Mouse (Mus musculus) lung, adult 18-20 months (tissue): ENCODE data around the gene Gm17334.

Source experiments
- DNase-seq, 2 experiments: peaks; one replicate each; pipeline ENCODE4 v3.0.0; 2022; ENCODE audit warnings: mixed read lengths in 2 of 2

Gm17334 gene

DNA sequence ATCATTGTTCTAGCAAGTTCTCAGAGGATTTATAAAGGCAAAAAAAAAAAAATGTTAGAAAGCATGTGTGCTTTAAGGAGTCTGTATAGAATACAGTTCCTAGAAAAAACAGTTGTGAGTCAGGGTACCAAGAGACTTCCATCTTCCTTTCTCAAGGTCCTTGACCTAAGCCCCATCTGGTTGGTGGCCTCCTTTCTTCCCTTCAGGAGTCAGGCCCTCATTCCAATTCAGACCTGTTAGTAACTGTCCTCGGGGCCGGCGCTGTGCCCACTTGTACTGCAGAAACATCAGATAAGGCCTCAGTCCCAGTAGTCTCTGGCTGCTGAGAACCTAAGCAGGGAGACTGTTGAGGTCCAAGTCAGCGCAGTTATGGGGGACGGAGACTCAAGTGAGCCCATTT, at the start of gene Gm17334:
Gene Gm17334, minus strand, starts transcription at position 101 of the 400 bp plus-strand sequence.
- DNase-seq, result no peak

DNA sequence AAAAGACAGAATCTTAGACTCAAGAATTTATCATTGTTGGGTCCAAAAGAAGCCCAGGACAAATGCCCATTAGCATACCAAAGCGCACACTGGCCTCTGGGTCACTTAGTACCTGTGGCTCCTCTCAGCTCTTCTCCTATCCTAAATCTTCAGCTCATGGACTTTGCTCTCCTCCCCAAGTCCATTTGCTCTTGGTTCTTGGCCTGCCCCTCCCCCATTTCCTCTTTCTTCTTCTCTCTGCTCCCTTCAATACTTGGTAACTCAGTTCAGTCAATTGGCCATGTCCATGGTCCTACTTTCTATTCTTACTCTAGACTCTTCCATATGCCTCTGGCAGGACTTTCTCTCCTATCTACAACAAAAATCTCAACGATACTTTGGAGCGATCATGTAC, 49.0 kb upstream of the Gm17334 start:
- no peak for DNase-seq

DNA sequence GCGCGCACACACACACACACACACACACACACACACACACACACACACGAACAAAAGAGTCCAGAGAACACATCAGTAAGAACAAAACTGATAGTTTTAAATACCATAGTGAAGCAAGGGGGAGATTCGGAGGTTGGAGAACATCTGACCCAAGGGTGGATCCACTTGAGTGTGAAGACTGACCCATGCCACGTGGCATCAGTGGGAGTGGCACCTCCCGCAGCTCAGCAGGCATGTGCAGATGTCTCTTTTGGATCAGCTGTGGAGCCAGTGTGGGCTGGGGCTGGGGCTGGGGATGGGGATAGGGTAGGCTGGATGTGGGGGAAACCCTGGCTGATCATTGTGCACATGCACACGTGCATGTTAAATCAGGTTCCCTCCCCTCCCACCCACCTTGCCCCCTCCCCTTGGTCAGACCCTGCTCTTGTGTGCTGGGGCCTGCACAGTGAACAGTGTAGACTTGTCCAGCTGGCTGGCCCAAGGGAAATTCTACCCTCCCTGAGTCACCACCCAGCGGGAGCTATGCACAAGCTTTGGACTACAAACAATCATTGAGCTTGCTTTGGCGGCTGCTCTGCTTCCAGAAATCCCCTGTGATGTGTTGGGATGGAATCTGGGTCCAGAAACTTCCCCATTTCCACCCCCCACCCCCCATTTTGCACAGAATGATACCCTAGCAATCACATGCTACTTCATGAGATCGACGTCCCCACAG, 48.4 kb upstream of the Gm17334 start:
- no peak for DNase-seq

DNA sequence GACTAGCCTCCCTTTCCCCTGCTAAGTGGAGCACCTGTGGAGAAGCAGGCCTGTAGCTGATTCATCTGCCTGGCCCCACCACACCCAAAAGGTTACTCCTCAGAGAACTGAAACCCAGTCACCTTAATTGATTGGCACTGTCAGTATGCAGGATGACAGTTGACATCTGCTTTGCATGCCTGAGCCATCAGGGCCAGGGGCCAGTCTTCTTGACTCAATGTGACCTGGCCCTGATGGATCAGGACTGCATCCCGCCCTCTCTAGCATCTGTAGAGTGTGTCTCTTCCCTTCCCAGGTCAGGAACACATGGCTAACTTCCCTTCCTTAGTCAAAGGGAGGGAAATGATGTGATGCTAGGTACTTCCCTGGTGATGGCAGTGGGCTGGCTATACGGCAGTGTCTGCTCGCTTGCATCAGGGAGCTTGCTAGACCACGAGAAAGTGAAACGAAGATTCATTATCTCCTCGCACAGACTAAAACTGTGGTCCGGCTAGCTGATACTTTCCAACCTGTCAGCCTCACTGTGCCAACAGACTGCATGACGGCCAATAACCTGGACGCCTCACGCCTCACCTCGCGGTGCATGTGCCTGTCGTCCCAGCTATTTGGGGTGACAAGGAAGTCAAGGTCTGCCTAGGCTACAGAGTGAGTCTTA, 47.7 kb upstream of the Gm17334 start:
- DNase-seq, result no peak

DNA sequence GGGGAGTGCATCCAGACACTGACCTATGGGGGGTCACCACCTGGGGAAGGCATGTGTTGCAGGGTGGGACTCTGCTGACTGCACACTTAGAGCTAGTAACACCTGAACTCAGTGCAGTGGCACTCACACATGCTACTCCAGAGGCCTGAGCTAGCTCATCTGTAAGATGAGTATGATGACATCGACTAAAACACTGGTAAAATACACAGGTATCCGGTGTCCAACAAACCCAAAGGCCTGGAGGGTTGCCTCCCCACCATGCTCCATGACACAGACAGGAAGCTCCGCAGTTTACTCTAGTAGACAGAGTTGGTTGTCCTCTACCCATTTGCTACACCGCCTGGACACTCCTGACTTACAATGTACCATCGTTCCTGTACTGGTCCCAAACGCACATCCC, 46.5 kb upstream of the Gm17334 start:
- no peak for DNase-seq

DNA sequence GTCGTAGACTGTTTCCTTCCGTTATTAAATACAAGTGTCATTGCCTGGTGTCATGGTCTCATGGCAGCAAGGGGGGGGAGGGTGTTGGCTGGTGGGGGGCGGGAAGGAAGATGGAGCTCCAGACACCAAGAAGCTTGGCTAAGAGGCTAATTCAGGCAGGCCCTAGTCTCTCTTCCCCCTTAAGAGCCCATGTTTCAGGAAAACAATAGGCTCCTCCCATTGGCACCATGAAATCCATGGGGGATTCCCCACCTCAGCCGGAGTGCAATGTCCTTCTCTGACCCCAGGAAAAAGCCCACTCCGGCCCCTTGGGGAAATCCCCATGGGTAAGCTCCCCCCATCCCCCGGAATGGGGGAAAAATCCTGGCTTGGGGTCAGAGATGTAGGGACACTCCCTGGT, 45.8 kb upstream of the Gm17334 start:
- peak in 1 of 2 experiments; percentile 56 for DNase-seq

DNA sequence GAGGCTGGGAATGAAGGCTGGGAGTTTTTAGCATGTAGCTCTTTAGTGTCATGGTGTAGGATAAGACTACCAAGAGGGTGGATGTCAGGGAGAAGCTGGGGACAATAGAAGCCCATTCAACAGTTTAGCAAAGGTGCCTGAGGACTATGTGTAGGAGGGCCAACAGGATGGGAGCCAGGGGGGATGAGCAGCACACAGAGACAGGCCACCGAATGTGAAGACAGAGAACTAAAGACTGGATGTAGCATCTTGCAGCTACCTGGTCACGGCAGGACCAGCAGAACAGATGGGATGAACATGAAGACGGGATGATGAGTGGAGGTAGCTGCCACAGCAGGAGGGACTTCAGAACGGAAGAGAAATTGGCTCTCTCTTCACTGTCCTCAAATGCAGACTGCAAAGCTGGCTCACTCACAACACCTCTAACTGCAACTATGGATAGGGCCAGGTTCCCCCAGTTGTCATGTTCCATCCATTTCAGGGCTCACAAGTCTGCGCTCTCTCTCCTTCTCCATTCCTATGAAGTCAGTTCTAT, 43.9 kb upstream of the Gm17334 start:
- no peak for DNase-seq

DNA sequence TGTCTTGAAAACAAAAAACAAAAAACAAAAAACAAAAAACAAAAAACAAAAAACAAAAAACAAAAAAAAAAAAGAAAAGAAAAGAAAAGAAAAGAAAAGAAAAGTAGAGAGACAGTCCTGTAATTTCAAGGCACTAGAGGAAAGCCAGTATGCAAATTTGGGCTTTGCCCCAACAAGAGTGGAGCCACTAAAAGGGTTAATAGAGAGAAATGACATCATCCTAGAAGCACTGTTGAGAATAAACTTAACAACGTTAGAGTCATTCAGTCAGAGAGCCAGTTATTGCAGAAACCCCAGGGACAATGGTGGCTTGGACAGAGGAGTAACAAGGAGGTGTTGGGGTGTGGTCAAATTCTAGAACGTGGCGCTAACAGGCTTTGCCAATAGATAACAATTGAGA, 41.8 kb upstream of the Gm17334 start:
- DNase-seq, result no peak

DNA sequence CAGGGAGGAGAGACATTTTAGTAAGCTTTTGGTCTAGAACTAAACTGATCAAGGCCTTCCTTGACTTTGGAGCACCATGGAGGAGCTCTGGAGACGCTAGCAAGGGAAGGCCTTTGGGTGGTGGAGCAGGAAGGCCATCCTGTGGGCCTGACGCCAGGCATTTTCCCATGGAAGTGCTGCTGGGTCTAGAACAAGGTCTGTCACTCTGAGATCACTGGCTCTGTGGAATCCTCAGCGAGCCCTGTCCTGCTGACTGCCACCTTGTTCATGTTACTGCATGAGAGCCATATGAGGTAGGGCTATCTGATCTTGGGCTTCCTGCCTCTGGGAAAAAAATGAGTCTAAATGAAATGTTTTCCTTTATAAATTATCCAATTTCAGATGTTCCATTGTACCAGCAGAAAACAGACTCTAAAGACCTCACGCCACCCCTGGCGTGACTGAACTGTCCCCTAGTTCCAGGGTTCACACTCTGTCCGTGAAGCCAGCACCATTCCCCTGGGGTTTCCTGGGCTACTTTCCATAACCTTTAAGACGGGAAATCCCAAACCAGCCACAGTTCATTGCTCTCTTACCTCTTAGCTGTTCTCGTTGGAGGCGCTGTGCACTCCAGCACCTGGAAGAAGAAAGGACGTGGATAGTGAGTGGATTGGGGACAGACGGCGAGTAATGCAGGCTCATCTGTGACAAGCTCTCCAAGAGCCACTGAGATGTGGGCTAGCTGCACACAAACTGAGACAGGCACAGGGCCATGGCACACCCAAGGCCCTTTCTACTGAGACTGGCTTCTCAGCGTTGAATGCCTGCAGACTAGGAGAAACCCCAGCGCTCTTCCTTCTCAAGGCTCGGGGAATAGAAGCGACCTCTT, 40.2 kb upstream of the Gm17334 start:
- DNase-seq, result peak in 1 of 2 experiments; percentile 59

DNA sequence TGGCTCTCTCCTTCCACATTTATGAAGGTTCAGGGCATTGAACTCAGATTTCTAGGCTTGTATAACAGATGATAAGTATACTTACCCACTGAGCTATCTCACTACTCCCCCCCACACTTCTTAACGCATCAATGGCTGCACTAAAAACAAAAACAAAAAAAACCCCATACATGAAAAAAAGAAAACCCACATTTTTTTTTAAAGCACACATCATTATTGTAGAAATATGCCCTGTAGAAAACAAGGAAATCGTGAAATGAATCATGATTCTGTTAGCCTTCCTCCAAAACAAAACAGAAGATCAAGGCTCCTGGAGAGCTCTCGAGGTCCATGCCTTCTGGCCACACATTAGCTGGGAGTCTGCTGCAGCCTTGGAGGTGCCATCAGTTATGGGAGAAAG, 38.3 kb upstream of the Gm17334 start:
- DNase-seq, result no peak

DNA sequence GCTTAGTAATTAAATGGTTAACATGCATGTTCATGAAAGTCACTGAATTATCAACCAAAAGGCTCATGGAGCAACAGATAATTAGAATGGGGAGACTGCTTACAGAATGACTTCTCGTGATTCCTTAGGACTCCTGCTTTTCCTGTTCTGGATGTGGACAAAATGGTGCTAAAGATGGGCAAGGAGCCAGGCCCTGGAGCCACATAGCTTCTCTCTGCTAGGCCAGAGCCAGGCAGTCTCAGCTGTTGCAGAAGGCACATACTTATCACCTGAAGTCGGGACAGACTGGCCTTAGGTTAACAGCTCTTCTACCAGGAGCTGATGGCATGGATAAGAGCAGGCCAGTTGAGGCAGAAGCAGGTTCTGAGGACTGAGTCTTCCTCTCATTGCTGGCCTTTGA, 37.8 kb upstream of the Gm17334 start:
- peak in 1 of 2 experiments; percentile 43 for DNase-seq

DNA sequence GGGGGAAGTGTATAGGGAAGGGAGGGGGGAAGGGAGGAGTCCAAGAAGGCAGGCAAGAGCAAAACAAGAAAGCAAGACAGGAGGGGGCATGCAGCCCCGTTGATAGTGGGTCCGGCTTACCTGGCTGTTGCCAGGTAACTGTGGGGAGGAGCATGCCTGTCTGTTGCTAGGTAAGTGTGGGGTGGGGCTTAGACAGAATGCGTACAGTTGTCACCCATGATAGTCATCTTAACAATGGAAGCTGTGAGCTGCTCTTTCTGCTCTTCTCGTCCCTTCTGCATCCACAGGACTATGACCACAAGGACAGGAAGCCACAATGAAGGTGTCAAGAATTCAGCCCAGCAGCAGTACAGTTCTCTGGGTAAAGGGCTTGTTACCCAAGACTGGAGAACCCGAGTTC, 37.2 kb upstream of the Gm17334 start:
- no peak for DNase-seq

DNA sequence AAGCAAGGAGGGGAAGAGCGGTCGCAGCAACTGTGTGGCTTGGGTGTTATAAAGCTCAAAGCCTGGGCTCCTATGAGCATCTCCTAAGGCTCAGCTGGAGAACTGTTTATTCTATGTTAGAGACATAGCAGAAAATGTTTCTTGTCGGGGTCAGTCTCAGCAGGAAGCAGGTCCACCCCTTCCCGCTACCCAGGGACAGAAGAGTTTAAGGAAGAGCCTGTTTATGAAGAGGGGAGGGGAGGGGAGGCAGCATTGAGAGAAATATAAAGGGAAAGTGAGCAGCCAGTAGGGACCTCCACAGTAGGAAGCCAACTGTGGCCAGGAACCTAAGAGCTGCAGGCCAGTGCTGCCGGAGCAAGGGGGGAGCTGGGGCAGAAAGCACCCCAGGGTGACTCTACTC, 36.4 kb upstream of the Gm17334 start:
- DNase-seq, result peak; percentile 48 to 68

DNA sequence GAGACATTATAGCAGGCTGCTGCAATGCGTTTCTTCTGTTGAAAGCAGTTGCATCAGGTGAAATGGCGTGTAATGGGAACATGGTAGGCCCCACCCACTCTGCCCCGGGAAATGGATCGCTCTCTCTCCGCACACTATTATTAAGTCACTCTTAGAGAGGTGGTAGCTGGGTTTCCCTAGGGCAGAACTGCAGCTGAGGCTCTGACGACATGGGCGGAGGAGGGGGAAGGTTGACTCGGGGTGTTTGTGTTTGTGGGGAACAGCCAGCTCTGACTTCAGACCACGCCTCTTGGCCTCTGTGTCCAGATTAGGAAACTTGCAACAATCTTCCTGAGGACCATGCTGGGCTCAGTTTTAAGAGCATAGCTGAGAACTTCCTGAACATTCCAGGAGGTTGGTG, 32.8 kb upstream of the Gm17334 start:
- DNase-seq, result peak; percentile 91 to 95

DNA sequence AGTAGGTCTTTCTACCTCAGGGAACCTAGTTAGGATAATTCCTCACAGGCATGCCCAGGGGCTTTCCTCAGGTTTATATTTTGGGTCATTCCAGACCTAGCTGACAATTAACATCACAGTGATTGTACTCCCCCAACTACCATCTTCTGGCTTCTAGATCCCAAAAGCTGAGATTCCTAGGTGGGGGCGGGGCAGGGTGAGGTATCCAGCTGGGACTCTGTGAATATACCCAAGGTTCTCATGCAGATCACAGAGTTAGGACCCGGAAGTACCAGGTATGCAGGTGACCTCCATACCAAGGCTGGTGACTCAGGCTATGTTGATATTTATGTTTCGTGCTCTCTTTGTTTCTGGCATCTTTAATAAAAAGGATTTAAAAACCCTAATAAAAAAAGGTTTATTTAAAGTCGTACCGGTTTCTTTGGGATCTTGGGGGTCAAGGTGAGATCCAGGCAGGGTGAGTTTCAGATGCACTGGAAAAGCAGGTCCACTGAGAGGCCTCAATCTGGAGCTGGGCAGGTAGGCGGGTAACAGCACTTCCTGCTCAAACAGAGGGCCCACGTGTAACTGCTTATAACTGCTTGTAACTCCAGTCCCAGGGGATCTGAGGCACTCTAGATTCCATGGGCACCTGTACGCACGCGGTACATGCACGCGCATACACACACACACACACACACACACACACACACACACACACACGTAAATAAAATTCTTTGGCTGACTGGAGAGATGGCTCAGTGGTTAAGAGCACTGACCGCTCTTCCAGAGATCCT, 31.8 kb upstream of the Gm17334 start:
- no peak for DNase-seq

DNA sequence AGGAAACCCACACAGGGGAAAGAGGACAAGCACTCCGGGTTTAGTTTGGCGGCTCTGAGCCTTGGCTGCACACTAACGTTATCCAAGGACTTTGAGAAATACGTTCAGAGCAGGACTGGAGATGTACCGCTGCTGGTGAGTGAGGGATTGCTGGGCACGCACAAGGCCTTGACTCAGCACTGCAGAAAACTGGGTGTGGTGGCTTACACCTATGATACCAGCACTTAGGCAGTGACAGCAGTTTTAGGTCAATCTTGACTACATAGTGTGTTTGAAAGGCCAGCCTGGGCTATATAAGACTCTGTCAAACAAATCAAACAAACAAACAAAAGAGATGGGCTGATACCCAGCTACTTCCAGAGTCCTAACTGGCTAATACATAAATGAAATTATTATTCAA, 30.5 kb upstream of the Gm17334 start:
- DNase-seq, result no peak

DNA sequence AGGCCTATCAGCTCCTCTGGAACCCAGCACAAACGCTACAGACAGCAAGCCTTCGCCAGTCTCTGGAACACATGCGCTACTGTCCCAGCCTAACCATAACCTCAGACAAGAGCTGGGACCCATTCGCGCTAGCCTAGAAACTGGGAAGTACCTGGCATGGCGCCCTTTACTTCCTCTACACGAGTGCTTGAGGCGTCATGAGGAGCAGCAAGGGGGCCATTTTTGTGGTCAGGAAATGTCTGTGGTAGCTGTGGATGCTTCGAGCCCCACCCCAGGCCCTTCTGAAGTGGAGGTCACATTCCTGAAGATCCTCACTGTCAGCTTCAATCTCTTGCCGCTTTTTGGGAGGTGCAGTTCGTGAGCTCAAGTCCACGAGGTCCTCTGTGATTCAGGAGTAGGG, 30.1 kb upstream of the Gm17334 start:
- no peak for DNase-seq

DNA sequence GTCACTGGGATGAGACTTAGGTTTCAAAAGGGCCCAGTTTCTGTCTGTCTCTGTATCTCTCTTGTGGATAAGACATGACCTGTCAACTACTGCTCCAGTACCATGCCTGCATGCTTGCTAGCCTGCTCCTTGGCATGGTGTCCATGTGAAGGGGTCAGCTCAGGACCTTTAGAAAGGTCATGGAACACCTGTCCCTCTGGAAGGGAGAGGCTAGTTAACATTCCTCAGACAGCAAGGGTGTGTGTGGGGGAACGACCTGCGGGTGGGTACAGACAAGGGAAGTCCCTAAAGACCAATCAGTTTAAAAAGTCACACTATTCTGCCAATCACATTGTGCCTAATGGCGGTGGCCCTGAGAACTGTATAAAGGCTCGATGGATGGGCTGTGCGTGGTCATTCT, 28.0 kb upstream of the Gm17334 start:
- no peak for DNase-seq

DNA sequence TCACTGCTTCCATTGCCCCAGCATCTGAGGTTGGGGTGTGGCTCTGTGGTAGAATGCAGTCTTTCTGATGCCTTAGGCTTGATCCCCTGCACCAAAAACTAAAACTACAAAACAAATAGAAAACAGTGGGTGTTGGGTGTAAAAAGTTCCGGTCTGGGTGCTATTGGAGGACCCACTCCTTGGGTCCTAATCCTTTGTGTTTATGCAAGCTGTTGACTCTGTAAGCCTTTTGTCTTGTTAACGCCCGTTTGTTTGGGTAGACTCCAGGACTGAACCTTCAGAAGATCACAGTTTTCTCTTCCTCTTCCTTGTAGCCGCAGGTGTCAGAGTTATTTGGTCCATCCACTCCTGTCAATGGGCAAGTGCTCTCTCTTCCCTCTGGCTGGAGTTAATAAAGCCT, 27.0 kb upstream of the Gm17334 start:
- no peak for DNase-seq

DNA sequence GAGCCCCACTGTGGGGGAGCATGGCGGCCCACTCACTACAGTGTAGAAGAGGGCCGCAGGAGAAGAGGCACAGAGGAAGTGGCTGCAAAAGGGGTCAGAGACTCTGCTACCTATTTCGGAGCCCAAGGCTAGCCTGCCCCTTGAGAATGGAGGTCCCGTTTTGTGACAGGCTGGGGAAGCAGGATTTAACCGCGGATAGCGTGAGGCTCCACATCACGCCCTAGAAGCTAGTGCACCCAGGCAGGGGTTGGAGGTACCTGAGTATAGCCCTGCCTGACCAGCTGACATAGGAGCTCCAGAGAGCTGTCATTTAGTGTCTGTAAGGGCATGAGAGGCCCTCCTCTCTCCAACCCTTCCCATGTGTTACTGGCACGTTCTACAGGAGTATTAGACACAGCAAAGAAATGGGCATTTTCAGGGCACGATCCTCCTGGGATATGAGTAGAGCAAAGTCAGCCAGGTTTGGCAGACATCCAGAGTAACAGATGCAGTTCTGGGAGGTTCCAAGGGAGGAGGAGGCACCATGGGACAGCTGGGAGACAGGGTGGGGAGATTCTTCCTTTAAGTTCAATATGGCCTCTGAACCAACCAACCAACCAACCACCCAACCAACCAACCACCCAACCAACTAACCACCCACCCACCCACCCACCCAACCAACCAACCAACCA, 25.2 kb upstream of the Gm17334 start:
- no peak for DNase-seq

DNA sequence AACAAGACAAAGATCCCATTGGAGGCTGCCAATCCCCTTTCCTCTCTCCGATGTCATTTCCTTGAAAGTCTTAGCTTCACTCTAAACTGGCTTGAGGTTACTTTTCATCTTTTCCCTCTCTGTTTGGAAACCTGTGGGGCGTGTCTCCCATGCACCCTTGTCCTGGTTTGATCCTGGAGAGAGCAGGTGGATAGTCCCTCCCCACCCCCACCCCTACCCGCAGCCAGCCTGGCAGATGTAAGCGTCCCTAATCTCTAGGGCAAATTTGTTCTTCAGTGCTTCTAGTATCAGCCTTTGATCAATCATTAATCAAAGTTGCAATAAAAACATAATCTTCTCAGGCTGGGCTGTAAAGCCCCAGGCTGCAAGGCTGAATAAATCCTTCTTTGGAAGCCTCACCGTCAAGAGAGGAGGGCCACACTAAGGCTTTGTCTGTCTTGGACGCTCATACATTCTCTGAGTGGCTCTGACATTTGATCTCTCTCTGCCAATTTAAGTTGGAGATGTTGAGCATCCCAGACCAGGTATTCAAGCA, 24.5 kb upstream of the Gm17334 start:
- no peak for DNase-seq
